Mouse (Mus musculus) liver, embryonic 15.5 days (tissue): ENCODE data around the gene Acss1. TPM values are rescaled to one million over a fixed set of nuclear protein-coding genes. Genes with fewer than 3 reads are reported as not detected.

ENCODE experiments used
- polyA plus RNA-seq: library from polyadenylated mRNA; unstranded; fragments of >200 nt; fragmentation: Nextera tagmentation; extraction: Ambion mirVana; gene quantifications from 2 replicates; pipeline ENCODE4 v1.2.1, GENCODE M21; 2015

Gene Acss1
- polyA plus RNA-seq, 1 experiment from 2014 or later: 45.3 TPM

Other genes with a start within 250 kb of the Acss1 start
- 0.55 and 0.71 TPM in 2 replicates for gene Zfp442, start 217.0 kb downstream of the Acss1 start, polyA plus RNA-seq
- 0.06 and 0.08 TPM in 2 replicates for gene Zfp345, start 183.4 kb downstream of the Acss1 start, polyA plus RNA-seq
- gene Cst7, start 98.1 kb downstream of the Acss1 start, polyA plus RNA-seq: 8.0 and 9.3 TPM in 2 replicates
- gene Apmap, start 59.9 kb downstream of the Acss1 start, polyA plus RNA-seq: 27.8 and 28.0 TPM in 2 replicates
- not detected in 2 replicates for gene Vsx1, start 20.9 kb upstream of the Acss1 start, polyA plus RNA-seq
- 12.6 and 14.0 TPM in 2 replicates for gene Entpd6, start 80.5 kb upstream of the Acss1 start, polyA plus RNA-seq
- 28.8 and 32.1 TPM in 2 replicates for gene Pygb, start 118.2 kb upstream of the Acss1 start, polyA plus RNA-seq
- gene Abhd12, start 236.2 kb upstream of the Acss1 start, polyA plus RNA-seq: 21.3 and 21.7 TPM in 2 replicates
- 29.1 and 31.7 TPM in 2 replicates for gene Gins1, start 236.9 kb upstream of the Acss1 start, polyA plus RNA-seq